Mouse (Mus musculus): ENCODE data around the gene Pth2r. TPM values are rescaled to one million over a fixed set of nuclear protein-coding genes. Genes with fewer than 3 reads are reported as not detected.

Gene Pth2r
- polyA plus RNA-seq (2016; fragmentation: Nextera tagmentation; extraction: Ambion mirVana), result not detected in 2 replicates

GRCm38 (mm10) chr1:65281756-65282155, at the start of gene Pth2r:
Gene Pth2r (plus strand): TSS chr1:65282056.
- no peak within 1 kb of the TSS for H3K27ac ChIP-seq (ENCODE audit: poor library complexity, severe bottlenecking)
- H3K36me3 ChIP-seq, result 0 out of 2 replicates have a peak, but pooled peaks cover 3% of the 10 kb centered on the region

GRCm38 (mm10) chr1:65237712-65238111, 44.1 kb upstream of the Pth2r start:
- Histone ChIP-seq H3K27me3 (replicated peaks) (no peaks in the 10 kb centered on the region), H3K27ac (ENCODE audit: poor library complexity, severe bottlenecking) (no peak overlapping the region), H3K4me1 (replicated peaks) (no peaks in the 10 kb centered on the region), H3K36me3 (peaks cover 22% of the 10 kb centered on the region), H3K9me3 (replicated peaks) (no peaks in the 10 kb centered on the region), H3K4me2 (no peak overlapping the region), H3K4me3 (no peak overlapping the region), H3K9ac (no peak overlapping the region)
- ATAC-seq (ENCODE audit: insufficient number of reproducible peaks, low FRiP score), result no peak
- WGBS, result 75% methylated on average over 3 of the region's 3 CpGs

More at GRCm38 (mm10) chr1:65281756-65282155, at the start of gene Pth2r:
- H3K4me1 ChIP-seq (replicated peaks), result no peaks in the 10 kb centered on the region
- H3K27me3 ChIP-seq (replicated peaks), result no peaks in the 10 kb centered on the region
- no peak within 1 kb of the TSS for H3K4me2 ChIP-seq
- no peak within 1 kb of the TSS for H3K9ac ChIP-seq
- H3K4me3 ChIP-seq, result no peak within 1 kb of the TSS
- 82% methylated on average over 6 of the region's 6 CpGs for WGBS
- no peak for ATAC-seq (ENCODE audit: insufficient number of reproducible peaks, low FRiP score)
- no peaks in the 10 kb centered on the region for H3K9me3 ChIP-seq (replicated peaks)

GRCm38 (mm10) chr1:65245637-65246036, 36.2 kb upstream of the Pth2r start:
- H3K9ac ChIP-seq, result no peak overlapping the region
- ATAC-seq (ENCODE audit: insufficient number of reproducible peaks, low FRiP score), result no peak

GRCm38 (mm10) chr1:65280461-65280860, 1.4 kb upstream of the Pth2r start:
- H3K4me3 ChIP-seq, result no peak overlapping the region
- ATAC-seq (ENCODE audit: insufficient number of reproducible peaks, low FRiP score), result no peak
- no peaks in the 10 kb centered on the region for H3K27me3 ChIP-seq (replicated peaks)
- no peaks in the 10 kb centered on the region for H3K9me3 ChIP-seq (replicated peaks)
- H3K4me1 ChIP-seq (replicated peaks), result no peaks in the 10 kb centered on the region
- no peak overlapping the region for H3K4me2 ChIP-seq
- WGBS, result 92% methylated on average over 3 of the region's 3 CpGs
- 0 out of 2 replicates have a peak, but pooled peaks cover 3% of the 10 kb centered on the region for H3K36me3 ChIP-seq
- no peak overlapping the region for H3K27ac ChIP-seq (ENCODE audit: poor library complexity, severe bottlenecking)
- no peak overlapping the region for H3K9ac ChIP-seq

More at GRCm38 (mm10) chr1:65245637-65246036, 36.2 kb upstream of the Pth2r start:
- H3K4me2 ChIP-seq, result no peak overlapping the region
- no peaks in the 10 kb centered on the region for H3K4me1 ChIP-seq (replicated peaks)
- no peak overlapping the region for H3K27ac ChIP-seq (ENCODE audit: poor library complexity, severe bottlenecking)
- H3K9me3 ChIP-seq (replicated peaks), result no peaks in the 10 kb centered on the region
- peaks cover 19% of the 10 kb centered on the region for H3K36me3 ChIP-seq
- no peak overlapping the region for H3K4me3 ChIP-seq
- 93% methylated on average over 1 of the region's 1 CpGs for WGBS
- H3K27me3 ChIP-seq (replicated peaks), result no peaks in the 10 kb centered on the region

GRCm38 (mm10) chr1:65282766-65283165, 910 bp downstream of the Pth2r start:
- Histone ChIP-seq H3K4me2 (no peak overlapping the region), H3K9me3 (replicated peaks) (no peaks in the 10 kb centered on the region), H3K27ac (ENCODE audit: poor library complexity, severe bottlenecking) (no peak overlapping the region), H3K9ac (no peak overlapping the region), H3K4me3 (no peak overlapping the region), H3K36me3 (0 out of 2 replicates have a peak, but pooled peaks cover under 1% of the 10 kb centered on the region), H3K4me1 (replicated peaks) (no peaks in the 10 kb centered on the region), H3K27me3 (replicated peaks) (no peaks in the 10 kb centered on the region)
- 10% methylated on average over 6 of the region's 6 CpGs for WGBS
- ATAC-seq (ENCODE audit: insufficient number of reproducible peaks, low FRiP score), result no peak

- ATAC-seq (ENCODE audit: insufficient number of reproducible peaks, low FRiP score), result no peak
- H3K4me3 ChIP-seq, result no peak overlapping the region
- no peak overlapping the region for H3K9ac ChIP-seq
- no peaks in the 10 kb centered on the region for H3K9me3 ChIP-seq (replicated peaks)
- H3K36me3 ChIP-seq, result no peaks in the 10 kb centered on the region
- H3K4me1 ChIP-seq (replicated peaks), result peaks cover 10% of the 10 kb centered on the region; the same call in 1 of the 2 replicates
- no peak overlapping the region for H3K27ac ChIP-seq (ENCODE audit: poor library complexity, severe bottlenecking)
- H3K4me2 ChIP-seq, result no peak overlapping the region
- 73% methylated on average over 3 of the region's 3 CpGs for WGBS
- H3K27me3 ChIP-seq (replicated peaks), result peaks cover 14% of the 10 kb centered on the region
Measured at GRCm38 (mm10) chr1:65308476-65308875, 26.6 kb downstream of the Pth2r start.

- peak overlapping the region; percentile 6; the same call in 1 of the 2 replicates for H3K9ac ChIP-seq
- no peaks in the 10 kb centered on the region for H3K9me3 ChIP-seq (replicated peaks)
- WGBS, result 3% methylated on average over 29 of the region's 29 CpGs
- no peak overlapping the region for H3K27ac ChIP-seq (ENCODE audit: poor library complexity, severe bottlenecking)
- H3K4me3 ChIP-seq, result peak overlapping the region; percentile 43
- H3K36me3 ChIP-seq, result no peaks in the 10 kb centered on the region
- peak overlapping the region; percentile 79 for H3K4me2 ChIP-seq
- H3K27me3 ChIP-seq (replicated peaks), result peaks cover 14% of the 10 kb centered on the region
- ATAC-seq (ENCODE audit: insufficient number of reproducible peaks, low FRiP score), result peak; percentile 42; the same call in 1 of the 2 replicates
- peaks cover 10% of the 10 kb centered on the region; the same call in 1 of the 2 replicates for H3K4me1 ChIP-seq (replicated peaks)
Measured at GRCm38 (mm10) chr1:65311214-65311933, 29.5 kb downstream of the Pth2r start.

GRCm38 (mm10) chr1:65312118-65312517, 30.3 kb downstream of the Pth2r start:
- Histone ChIP-seq H3K27me3 (replicated peaks) (peaks cover 14% of the 10 kb centered on the region), H3K4me3 (no peak overlapping the region)
- ATAC-seq (ENCODE audit: insufficient number of reproducible peaks, low FRiP score), result no peak

GRCm38 (mm10) chr1:65312896-65313295, 31.0 kb downstream of the Pth2r start:
- no peaks in the 10 kb centered on the region for H3K36me3 ChIP-seq
- H3K27ac ChIP-seq (ENCODE audit: poor library complexity, severe bottlenecking), result no peak overlapping the region
- H3K4me2 ChIP-seq, result no peak overlapping the region
- no peak for ATAC-seq (ENCODE audit: insufficient number of reproducible peaks, low FRiP score)
- H3K4me1 ChIP-seq (replicated peaks), result peaks cover 10% of the 10 kb centered on the region; the same call in 1 of the 2 replicates
- WGBS, result 63% methylated on average over 2 of the region's 2 CpGs
- H3K27me3 ChIP-seq (replicated peaks), result peaks cover 14% of the 10 kb centered on the region
- no peaks in the 10 kb centered on the region for H3K9me3 ChIP-seq (replicated peaks)
- no peak overlapping the region for H3K9ac ChIP-seq
- H3K4me3 ChIP-seq, result no peak overlapping the region

More at GRCm38 (mm10) chr1:65312118-65312517, 30.3 kb downstream of the Pth2r start:
- H3K36me3 ChIP-seq, result no peaks in the 10 kb centered on the region
- 13% methylated on average over 7 of the region's 7 CpGs for WGBS
- no peaks in the 10 kb centered on the region for H3K9me3 ChIP-seq (replicated peaks)
- H3K4me2 ChIP-seq, result no peak overlapping the region
- H3K27ac ChIP-seq (ENCODE audit: poor library complexity, severe bottlenecking), result no peak overlapping the region
- H3K4me1 ChIP-seq (replicated peaks), result peaks cover 10% of the 10 kb centered on the region; the same call in 1 of the 2 replicates
- H3K9ac ChIP-seq, result no peak overlapping the region

- no peak overlapping the region for H3K4me2 ChIP-seq
- no peaks in the 10 kb centered on the region for H3K9me3 ChIP-seq (replicated peaks)
- no peaks in the 10 kb centered on the region for H3K36me3 ChIP-seq
- H3K27me3 ChIP-seq (replicated peaks), result peaks cover 14% of the 10 kb centered on the region
- no peak overlapping the region for H3K27ac ChIP-seq (ENCODE audit: poor library complexity, severe bottlenecking)
- peaks cover 10% of the 10 kb centered on the region; the same call in 1 of the 2 replicates for H3K4me1 ChIP-seq (replicated peaks)
- no peak for ATAC-seq (ENCODE audit: insufficient number of reproducible peaks, low FRiP score)
- H3K9ac ChIP-seq, result no peak overlapping the region
- 63% methylated on average over 13 of the region's 13 CpGs for WGBS
- H3K4me3 ChIP-seq, result no peak overlapping the region
Measured at GRCm38 (mm10) chr1:65314054-65315021, 32.5 kb downstream of the Pth2r start.

- no peaks in the 10 kb centered on the region for H3K9me3 ChIP-seq (replicated peaks)
- H3K27me3 ChIP-seq (replicated peaks), result peaks cover 14% of the 10 kb centered on the region
- H3K36me3 ChIP-seq, result no peaks in the 10 kb centered on the region
- H3K4me2 ChIP-seq, result no peak overlapping the region
- no peak overlapping the region for H3K9ac ChIP-seq
- H3K4me1 ChIP-seq (replicated peaks), result peaks cover 10% of the 10 kb centered on the region; the same call in 1 of the 2 replicates
- ATAC-seq (ENCODE audit: insufficient number of reproducible peaks, low FRiP score), result no peak
- no peak overlapping the region for H3K4me3 ChIP-seq
- no peak overlapping the region for H3K27ac ChIP-seq (ENCODE audit: poor library complexity, severe bottlenecking)
- 80% methylated on average over 8 of the region's 8 CpGs for WGBS
Measured at GRCm38 (mm10) chr1:65315022-65315407, 33.2 kb downstream of the Pth2r start.

All from heart, embryonic 12.5 days (tissue).